Mouse (Mus musculus): ENCODE data around the gene Olfr695.

DNA sequence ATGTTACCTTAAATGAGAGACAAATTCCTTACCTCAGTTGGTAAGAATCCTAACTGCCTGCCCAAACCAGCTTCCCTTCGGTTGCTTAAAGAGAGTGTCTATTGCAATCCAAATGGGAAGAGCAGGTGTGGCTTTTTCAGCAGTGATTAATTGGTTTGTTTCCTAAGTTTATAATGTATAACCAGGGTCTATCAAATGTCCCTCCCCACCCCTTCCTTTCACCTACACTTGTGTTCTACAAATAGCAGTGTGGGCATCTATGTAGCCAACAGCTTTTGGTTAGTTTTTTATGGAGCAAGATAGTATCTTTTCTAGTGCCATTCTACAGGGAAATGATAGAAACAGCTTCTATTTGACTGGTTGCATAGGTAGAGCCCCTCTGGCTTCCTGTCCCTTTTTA, 26.1 kb upstream of the Olfr695 start, which contains the start of gene Olfr697:
- TF ChIP-seq CTCF (IDR thresholded peaks at IDR 0.05; ENCODE audit: low read depth) = no peak
- no peak for TF ChIP-seq EP300 (IDR thresholded peaks at IDR 0.05; ENCODE audit: low read depth)

Measured in liver, embryonic 14.5 days (tissue).